Mouse (Mus musculus) forebrain, embryonic 15.5 days (tissue): ENCODE data around the gene Milr1. TPM values are rescaled to one million over a fixed set of nuclear protein-coding genes. Genes with fewer than 3 reads are reported as not detected.
"Not testable (repeated sequence)": the region's sequence is repeated elsewhere in the genome, so short reads cannot be mapped to it uniquely, and the experiment has no call there.

ENCODE experiments used
- ATAC-seq: fragments of 200-750 bp; cut with Nextera tagmentation; replicated peaks from 2 replicates; pipeline ENCODE4 v1.8.0; 2017; ENCODE audit warnings: mild to moderate bottlenecking, moderate TSS enrichment, moderate library complexity
- H3K27ac ChIP-seq: fragments of 300-500 bp; sonication (generic); replicated peaks from 2 replicates; pipeline ENCODE4 v1.5.1; 2015; ENCODE audit warnings: mild to moderate bottlenecking, inconsistent platforms
- H3K27me3 ChIP-seq: fragments of 300-500 bp; sonication (generic); 2 replicates; pipeline ENCODE4 v1.6.1; 2015; ENCODE audit warnings: inconsistent platforms
- H3K36me3 ChIP-seq: fragments of 300-500 bp; sonication (generic); 2 replicates; pipeline ENCODE4 v1.6.1; 2015; ENCODE audit warnings: mild to moderate bottlenecking, inconsistent platforms
- H3K4me1 ChIP-seq: fragments of 300-500 bp; sonication (generic); 2 replicates; pipeline ENCODE4 v1.6.1; 2015; ENCODE audit warnings: inconsistent platforms
- H3K4me2 ChIP-seq: fragments of 300-500 bp; sonication (generic); replicated peaks from 2 replicates; pipeline ENCODE4 v1.6.1; 2015; ENCODE audit warnings: mild to moderate bottlenecking, inconsistent platforms
- H3K4me3 ChIP-seq: fragments of 300-500 bp; sonication (generic); 2 replicates; pipeline ENCODE4 v1.5.1; 2015; ENCODE audit warnings: mild to moderate bottlenecking, inconsistent platforms
- H3K9ac ChIP-seq: fragments of 300-500 bp; sonication (generic); replicated peaks from 2 replicates; pipeline ENCODE4 v1.6.1; 2015; ENCODE audit warnings: mild to moderate bottlenecking, inconsistent platforms
- H3K9me3 ChIP-seq: fragments of 300-500 bp; sonication (generic); 2 replicates; pipeline ENCODE4 v1.6.1; 2016; ENCODE audit warnings: inconsistent platforms
- WGBS: fragments of 180-500 bp; shearing (Covaris S2); methylation state at CpG from one replicate; pipeline ENCODE4 v1.1.7; 2015; ENCODE audit warnings: mixed read lengths; 5-methylcytosine and 5-hydroxymethylcytosine counted together
- polyA plus RNA-seq: library from polyadenylated mRNA; unstranded; fragments of >200 nt; fragmentation: Nextera tagmentation; extraction: Ambion mirVana; gene quantifications from 2 replicates; pipeline ENCODE4 v1.2.1, GENCODE M21; 2015

Gene Milr1
- polyA plus RNA-seq, 1 experiment from 2014 or later: 0.52 TPM

DNA sequence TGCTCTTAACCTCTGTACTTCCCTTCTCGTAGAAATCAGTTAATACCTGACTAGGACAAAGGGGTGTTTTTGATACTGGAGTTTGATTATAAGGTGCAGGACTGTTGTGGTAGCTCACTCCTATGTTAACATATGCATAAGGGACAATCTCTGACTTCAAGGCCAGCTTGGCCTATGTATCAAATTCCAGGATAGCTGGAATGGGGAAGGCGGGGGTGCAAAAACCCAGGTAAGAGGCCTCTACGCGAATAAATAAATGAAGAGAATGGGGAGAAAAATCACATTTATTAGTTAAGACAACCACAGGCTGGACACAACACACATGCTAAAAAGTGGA lies 29.0 kb downstream of the Milr1 start:
- Histone ChIP-seq H3K4me1 (peaks cover 37% of the 10 kb centered on the region), H3K36me3 (peaks cover 58% of the 10 kb centered on the region), H3K27me3 (no peaks in the 10 kb centered on the region), H3K9ac (no peak overlapping the region), H3K27ac (peak overlapping the region; percentile 95), H3K4me2 (peak overlapping the region; percentile 91; the same call in 1 of the 2 replicates), H3K4me3 (no peak overlapping the region), H3K9me3 (no peaks in the 10 kb centered on the region)
- WGBS: 64% methylated on average over 4 of the region's 4 CpGs
- no peak; the same call in 1 of the 2 replicates for ATAC-seq

DNA sequence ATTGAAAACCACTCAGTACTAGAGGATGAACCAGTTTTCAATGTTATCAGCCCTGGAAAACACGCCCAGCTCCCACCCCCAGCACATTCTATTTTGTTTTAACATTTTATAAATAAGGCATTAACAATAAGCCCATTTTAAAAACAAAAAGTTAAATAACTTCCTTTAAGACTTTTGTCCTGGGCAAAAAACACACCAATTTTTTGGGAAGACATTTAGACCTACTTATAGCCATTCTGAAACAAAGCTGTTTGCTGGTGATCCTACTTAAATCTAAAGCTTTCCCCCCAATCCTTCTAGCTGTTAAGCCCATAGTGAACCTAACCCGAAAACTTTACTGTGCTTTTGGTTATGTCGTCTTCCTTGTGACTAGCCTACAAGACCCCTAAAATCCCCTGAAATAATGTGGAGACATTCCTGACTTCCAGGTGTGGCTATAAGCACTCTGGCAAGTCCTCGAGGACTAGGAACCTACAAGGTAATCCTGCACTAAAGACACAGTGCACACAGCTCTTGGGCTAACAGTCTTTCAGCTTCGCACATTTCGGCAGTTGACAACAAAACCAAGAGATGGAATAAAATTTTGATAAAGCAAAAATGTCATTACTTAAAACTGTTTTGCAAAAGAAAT lies 29.7 kb downstream of the Milr1 start:
- Histone ChIP-seq H3K27ac (peak overlapping the region; percentile 95), H3K27me3 (no peaks in the 10 kb centered on the region), H3K4me1 (peaks cover 44% of the 10 kb centered on the region), H3K36me3 (peaks cover 58% of the 10 kb centered on the region), H3K9me3 (no peaks in the 10 kb centered on the region), H3K4me3 (no peak overlapping the region), H3K4me2 (no peak overlapping the region), H3K9ac (no peak overlapping the region)
- WGBS: 73% methylated on average over 6 of the region's 6 CpGs
- ATAC-seq: no peak

DNA sequence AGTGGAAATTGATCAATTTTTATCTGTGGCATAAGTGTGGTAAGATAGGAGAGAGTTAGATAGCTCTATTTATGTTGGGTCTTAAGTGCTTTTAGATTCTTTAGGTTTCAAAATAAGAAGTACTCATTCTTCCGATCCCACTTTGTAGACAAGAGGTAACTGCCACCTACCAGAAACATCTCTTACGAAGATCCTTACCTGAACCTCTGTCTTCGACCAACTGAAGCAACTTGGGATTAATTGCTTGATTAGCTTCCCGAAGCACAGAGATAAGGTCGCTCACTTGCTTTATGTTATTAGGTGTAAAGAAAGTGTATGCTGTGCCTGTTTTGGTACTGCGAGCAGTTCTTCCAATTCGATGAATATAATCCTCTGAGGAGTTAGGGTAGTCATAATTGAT lies 31.2 kb downstream of the Milr1 start:
- peaks cover 63% of the 10 kb centered on the region for H3K36me3 ChIP-seq
- H3K27me3 ChIP-seq, ATAC-seq: not testable (repeated sequence)

DNA sequence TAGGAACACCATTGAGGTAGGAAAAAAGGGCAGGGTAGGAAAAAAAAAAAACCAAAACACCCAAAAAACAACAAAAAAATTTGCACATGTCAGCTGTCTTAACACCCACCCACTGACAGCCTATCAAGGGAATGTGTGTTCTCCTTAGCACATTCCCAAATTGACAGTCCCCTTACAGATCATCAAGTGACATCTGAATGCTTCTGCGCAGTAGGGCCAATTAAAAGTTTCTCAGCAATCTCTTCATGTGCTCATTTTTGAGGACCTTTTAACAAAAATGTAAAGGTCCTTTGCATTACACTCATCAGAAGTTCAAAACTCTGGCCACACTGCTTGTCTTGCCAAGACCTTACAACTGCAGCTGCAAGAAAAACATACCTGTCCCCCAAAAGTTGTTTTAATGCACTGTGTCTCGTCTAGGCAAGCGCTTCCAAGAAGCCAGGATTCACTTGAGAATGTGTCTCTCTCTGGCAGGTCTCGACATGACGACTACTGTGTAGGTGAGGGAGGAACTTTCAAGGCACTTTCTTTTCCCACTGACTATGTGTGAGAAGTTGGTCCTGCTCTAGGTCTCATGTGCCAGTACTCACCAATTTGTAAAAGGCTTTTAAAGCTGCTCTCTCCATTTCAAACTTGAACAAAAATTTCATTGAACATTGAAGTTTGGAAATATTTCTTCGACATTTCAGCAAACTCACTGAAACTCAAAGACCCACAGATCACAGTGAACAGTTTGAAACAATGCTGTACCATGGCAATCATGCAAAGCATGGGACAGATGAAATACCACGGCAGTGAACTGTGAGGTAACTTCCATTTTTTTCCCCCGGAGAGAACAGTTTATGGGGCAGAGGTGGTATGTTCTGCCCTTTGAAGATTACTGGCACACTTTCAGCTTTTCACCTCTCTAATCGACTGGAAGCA lies 32.1 kb downstream of the Milr1 start:
- no peak overlapping the region for H3K27ac ChIP-seq
- 80% methylated on average over 9 of the region's 9 CpGs for WGBS
- H3K36me3 ChIP-seq: peaks cover 63% of the 10 kb centered on the region
- H3K9ac ChIP-seq: no peak overlapping the region
- no peak overlapping the region for H3K4me3 ChIP-seq
- H3K27me3 ChIP-seq: no peaks in the 10 kb centered on the region
- ATAC-seq: no peak
- H3K4me1 ChIP-seq: peaks cover 52% of the 10 kb centered on the region
- H3K9me3 ChIP-seq: no peaks in the 10 kb centered on the region
- no peak overlapping the region for H3K4me2 ChIP-seq

More for the DNA sequence above, 31.2 kb downstream of the Milr1 start:
- H3K4me1 ChIP-seq: peaks cover 55% of the 10 kb centered on the region
- not testable (repeated sequence) for H3K27ac ChIP-seq, H3K9me3 ChIP-seq, H3K4me3 ChIP-seq, H3K9ac ChIP-seq, H3K4me2 ChIP-seq
- 90% methylated on average over 7 of the region's 7 CpGs for whole genome bisulfite sequencing

DNA sequence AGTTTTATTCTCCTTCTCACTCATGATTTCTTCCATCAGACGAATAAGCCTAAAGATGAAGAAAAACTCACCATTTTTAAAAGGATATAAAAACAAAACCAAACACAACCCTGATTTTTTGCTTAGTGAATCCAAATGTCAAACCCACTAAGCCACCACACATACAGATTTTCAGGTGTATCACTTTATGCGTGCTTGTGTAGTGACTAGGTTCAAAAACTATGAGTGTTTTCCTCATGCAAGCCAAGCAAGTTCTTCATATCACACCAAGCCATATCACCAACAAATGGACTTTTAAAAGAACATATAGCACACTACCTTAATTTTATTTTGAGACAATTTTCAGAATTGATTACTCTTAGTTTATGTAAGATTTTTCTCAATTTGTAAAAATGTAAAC lies 33.5 kb downstream of the Milr1 start:
- H3K9ac ChIP-seq: no peak overlapping the region
- peaks cover 63% of the 10 kb centered on the region for H3K36me3 ChIP-seq
- H3K4me2 ChIP-seq: no peak overlapping the region
- no peak overlapping the region for H3K27ac ChIP-seq
- H3K9me3 ChIP-seq: no peaks in the 10 kb centered on the region
- H3K4me3 ChIP-seq: no peak overlapping the region
- ATAC-seq: no peak
- H3K4me1 ChIP-seq: peaks cover 44% of the 10 kb centered on the region
- WGBS: 88% methylated on average over 2 of the region's 2 CpGs
- no peaks in the 10 kb centered on the region for H3K27me3 ChIP-seq

DNA sequence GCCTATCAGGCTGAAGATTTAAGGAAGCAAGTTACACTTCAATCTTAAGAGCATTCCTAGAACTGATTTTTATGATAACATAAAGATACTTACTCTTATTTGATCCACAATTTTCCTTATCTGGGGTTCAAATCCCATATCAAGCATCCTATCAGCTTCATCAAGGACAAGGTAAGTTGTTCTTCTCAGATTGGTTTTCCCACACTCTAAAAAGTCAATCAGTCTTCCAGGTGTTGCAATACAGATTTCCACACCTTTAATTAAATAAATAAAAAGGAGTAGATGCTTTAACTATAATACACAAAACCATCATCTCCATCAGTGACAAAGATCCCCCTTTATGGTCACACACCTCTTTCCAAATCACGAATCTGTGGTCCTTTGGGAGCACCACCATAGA lies 34.0 kb downstream of the Milr1 start:
- Histone ChIP-seq H3K4me1 (peaks cover 44% of the 10 kb centered on the region), H3K9ac (no peak overlapping the region), H3K27ac (no peak overlapping the region), H3K4me2 (peak overlapping the region; percentile 73; the same call in 1 of the 2 replicates), H3K27me3 (no peaks in the 10 kb centered on the region), H3K9me3 (no peaks in the 10 kb centered on the region), H3K4me3 (0 out of 2 replicates have a peak overlapping the region, but pooled peaks have one; percentile 94), H3K36me3 (peaks cover 61% of the 10 kb centered on the region)
- WGBS: 81% methylated on average over 1 of the region's 1 CpGs
- ATAC-seq: no peak

DNA sequence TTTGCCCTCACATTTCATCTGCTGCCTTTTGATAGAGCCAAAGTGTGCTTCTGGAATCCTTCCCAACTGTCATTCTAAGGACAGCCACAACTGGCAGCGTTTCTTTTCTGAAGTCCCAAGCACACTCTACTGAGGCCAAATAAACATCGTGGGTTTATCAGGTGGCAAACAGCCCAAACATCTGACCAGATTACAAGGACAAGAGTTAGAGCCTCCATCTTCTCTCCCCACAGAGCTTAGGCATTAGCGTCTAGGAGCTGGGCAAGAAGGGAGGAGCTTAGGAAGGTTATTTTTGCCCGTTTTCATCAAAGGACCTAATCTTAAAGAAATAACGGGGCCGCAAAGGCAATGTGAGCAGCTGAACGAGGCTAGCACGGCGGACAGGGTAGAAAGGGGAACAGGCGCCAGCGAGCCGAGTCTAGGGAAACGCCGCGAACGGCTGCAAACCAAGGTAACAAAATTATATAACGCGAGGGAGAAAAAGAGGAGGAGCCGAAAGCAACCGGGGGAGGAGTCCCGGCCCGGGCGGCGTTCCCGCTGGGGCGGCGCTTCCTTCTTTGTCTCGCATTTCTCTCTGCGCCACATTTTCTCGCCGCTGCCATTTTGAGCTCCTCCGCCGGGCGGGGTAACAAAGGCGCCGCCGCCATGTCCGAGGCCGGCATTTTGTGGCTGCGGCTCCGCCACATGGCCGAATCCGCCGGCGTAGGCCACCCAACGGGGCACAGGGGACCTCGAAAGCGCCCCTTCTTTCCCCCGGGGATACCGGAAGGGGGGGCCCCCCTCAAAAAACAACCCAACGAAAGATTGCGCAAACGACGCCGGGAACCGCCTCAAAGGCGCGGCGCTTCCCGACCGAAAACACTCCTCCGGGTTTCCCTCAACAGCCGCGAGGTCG lies 36.4 kb downstream of the Milr1 start:
- WGBS: under 1% methylated on average over 65 of the region's 65 CpGs
- peak overlapping the region; percentile 94 for H3K4me3 ChIP-seq
- peak; percentile 42 for ATAC-seq
- peak overlapping the region; percentile 73 for H3K4me2 ChIP-seq
- peak overlapping the region; percentile 99 for H3K27ac ChIP-seq
- H3K27me3 ChIP-seq: no peaks in the 10 kb centered on the region
- H3K9me3 ChIP-seq: no peaks in the 10 kb centered on the region
- peaks cover 45% of the 10 kb centered on the region for H3K4me1 ChIP-seq
- H3K36me3 ChIP-seq: peaks cover 44% of the 10 kb centered on the region
- peak overlapping the region; percentile 100 for H3K9ac ChIP-seq

DNA sequence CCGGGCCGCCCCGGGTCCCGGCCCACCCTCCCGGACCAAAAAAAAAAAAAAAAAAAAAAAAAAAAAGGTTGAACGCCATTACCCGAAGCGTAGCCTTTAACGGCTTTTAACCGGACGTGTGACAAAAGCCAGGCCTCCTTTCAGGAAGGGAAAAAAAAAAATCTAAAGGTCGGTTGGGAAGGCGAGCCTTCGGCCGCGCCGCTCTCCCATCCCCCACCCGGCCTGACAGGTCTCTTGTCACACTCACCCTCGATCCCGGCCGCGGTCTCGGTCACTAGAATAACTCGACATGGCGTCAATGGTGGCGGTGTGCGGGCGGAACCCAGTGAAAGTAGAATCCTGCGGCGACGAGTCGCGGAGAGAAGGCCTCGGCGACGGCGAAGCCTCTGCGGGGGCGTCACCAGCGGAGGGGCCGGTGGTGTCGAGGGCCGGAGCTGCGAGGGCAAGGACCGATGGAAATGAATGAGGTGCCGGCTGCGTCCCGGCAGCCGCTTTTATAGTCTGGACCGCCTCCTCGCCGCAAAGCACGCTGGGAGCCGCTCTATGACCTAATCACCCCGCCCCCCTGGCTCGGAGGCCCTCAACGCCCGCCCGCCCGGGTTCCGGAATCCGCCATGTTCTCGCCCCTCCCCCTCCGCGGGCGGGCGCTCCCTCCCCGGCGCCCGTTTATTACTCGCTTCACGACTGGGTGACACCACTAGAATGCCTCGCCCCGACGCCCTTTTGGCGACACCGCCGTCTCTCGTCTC lies 37.2 kb downstream of the Milr1 start:
- peak overlapping the region; percentile 80 for H3K4me2 ChIP-seq
- peak overlapping the region; percentile 94 for H3K4me3 ChIP-seq
- peak overlapping the region; percentile 99 for H3K27ac ChIP-seq
- H3K9me3 ChIP-seq: no peaks in the 10 kb centered on the region
- H3K36me3 ChIP-seq: peaks cover 41% of the 10 kb centered on the region
- 0% methylated on average over 64 of the region's 79 CpGs for WGBS
- no peaks in the 10 kb centered on the region for H3K27me3 ChIP-seq
- H3K9ac ChIP-seq: peak overlapping the region; percentile 100
- H3K4me1 ChIP-seq: peaks cover 45% of the 10 kb centered on the region
- ATAC-seq: peak; percentile 83

DNA sequence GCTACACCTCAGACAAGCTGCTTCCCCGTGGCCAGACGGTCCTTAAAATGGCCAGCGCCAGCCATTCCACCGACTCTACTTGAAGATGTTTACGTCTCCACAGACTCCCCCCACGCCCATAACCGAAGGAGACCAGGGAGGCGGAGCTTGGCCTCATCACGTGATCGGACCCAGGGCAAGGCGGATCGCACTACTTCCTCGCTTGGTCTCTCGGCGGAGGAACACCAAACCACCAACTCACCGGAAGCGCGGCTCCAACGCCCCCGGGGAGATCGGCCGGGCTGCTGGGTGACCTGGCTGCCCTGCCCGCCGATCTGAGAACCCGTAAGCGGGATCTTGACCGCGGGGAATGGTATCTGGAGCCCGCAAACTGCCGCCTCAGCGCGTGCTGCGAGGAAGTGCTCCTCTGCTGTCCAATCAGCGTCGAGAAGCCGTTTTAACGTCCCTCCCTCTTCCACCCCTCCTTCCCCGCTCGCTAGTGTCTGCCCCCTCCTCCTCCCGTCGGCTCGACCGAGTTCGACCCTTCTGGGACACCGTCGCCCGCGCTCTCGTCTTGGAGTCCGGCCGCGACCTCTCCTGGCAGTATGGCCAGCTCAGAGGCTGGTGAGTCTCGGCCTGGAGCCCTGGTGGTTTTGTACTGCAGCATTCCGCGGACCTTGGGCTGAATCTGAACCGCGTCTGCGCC lies 37.9 kb downstream of the Milr1 start, which contains the start of the genes Ddx5 and Cep95:
Gene Ddx5 (minus strand): TSS at position 411 of the 685 bp plus-strand sequence.
Gene Cep95 (plus strand): TSS at position 478 of the 685 bp plus-strand sequence.
- Histone ChIP-seq H3K36me3 (peaks cover 38% of the 10 kb centered on the region), H3K4me1 (peaks cover 38% of the 10 kb centered on the region), H3K4me2 (peak within 1 kb of the TSS; percentile 80), H3K9ac (peak within 1 kb of the TSS; percentile 100), H3K9me3 (no peaks in the 10 kb centered on the region), H3K27ac (peak within 1 kb of the TSS; percentile 99), H3K4me3 (peak within 1 kb of the TSS; percentile 94), H3K27me3 (no peaks in the 10 kb centered on the region)
- WGBS: under 1% methylated on average over 58 of the region's 58 CpGs
- ATAC-seq: peak; percentile 91

DNA sequence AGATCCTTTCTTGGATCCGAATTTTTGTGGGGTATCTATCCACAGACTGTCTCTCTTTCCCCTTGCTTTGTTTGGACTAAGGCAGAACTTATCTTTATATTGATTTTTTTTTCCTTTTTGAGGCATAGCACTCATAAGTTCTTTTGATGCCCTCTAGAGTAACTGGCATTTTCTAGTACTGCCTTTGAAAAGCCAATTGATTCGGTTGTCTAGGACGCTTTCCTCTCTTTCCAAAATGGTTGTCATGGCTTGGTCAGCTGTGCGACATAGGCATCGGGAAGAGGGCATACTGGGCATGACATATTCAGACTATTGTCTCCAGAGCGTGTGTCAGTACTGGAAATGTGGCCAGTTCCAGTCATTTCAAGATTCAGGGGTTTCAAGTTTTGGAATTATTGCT lies 38.6 kb downstream of the Milr1 start:
- Histone ChIP-seq H3K4me1 (peaks cover 36% of the 10 kb centered on the region), H3K4me2 (peak overlapping the region; percentile 80), H3K4me3 (peak overlapping the region; percentile 94), H3K27me3 (no peaks in the 10 kb centered on the region), H3K27ac (peak overlapping the region; percentile 99), H3K9me3 (no peaks in the 10 kb centered on the region), H3K36me3 (peaks cover 38% of the 10 kb centered on the region), H3K9ac (peak overlapping the region; percentile 100)
- WGBS: under 1% methylated on average over 6 of the region's 6 CpGs
- no peak for ATAC-seq
